Mouse (Mus musculus): ENCODE measurements around the gene Kif13a.

Kif13a gene

DNA sequence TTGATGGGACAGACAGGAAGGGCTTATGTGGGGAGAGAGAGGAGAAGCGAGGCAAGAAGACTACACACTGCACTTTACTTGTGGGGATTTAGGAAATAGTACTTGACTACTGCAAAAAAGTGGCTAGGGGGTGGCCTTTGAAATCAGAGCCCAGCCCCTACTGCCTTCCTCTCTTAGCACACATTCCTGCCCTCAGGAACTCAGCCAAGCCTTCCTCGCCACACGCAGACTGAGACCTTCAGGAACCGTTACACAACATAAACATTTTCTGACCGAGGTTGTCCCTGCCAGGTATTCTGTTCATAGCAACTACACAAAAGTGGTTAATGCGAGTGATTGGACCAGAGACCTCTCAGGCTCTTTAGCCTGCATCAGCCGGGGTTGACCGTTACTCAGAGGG, 8.1 kb downstream of the Kif13a start:
- no peak for DNase-seq (ENCODE audit: low read depth)

DNA sequence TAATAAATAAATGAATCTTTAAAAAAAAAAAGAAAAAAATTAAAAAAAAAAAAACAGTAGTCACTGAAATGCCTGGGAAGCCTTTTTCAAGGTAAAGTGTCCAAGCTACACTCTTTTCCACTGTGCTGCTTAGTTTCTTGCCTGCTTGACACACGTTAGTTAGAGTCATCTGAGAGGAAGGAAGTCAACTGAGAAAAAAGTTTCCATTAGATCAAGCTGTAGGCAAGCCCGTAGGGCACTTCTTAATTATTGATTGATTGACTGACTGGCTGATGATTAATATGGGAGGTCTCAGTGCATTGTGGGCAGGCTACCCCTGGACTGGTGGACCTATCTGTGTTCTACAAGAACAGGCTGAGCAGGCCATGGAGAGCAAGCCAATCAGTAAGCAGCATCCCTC, 9.9 kb downstream of the Kif13a start:
- DNase-seq (ENCODE audit: low read depth) = peak; percentile 57

DNA sequence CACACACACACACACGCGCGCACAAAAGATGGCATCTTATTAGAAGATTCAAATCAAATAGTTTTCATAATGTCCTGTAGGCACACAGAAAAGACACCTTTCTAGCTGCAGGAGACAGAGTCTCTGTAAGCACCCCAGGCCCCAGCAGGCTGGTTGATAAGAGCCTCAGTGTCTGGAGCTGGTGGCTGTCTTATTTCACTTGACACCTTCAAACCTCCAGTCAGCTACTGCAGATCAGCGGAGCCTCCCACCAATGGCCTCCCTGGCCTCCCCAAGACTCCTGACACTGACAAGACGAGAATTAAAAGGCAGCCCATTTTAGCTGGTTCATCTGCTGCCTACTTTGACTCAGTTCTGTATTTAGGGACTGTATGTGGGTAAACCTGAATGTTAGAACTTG, 11.2 kb downstream of the Kif13a start:
- no peak for DNase-seq (ENCODE audit: low read depth)

DNA sequence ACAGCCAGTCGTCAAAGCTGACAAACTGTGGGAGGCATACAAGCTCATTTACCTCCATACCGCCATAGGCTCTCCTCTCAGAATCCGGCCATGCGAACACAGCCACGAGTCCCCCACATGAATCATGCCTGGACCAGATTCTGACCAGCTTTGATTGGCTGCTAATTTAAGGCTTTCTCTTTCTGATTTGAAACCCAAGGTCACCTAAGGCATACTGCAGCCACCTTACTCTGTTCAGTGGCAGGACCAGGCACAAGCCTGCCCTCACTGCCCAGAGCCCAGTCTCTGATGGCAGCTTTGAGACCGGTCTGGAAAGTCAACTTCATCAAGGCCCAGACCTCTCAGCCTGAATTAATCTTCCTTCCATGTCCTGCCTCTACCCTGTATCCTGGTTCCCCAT, 17.7 kb downstream of the Kif13a start:
- DNase-seq (ENCODE audit: low read depth) = no peak

DNA sequence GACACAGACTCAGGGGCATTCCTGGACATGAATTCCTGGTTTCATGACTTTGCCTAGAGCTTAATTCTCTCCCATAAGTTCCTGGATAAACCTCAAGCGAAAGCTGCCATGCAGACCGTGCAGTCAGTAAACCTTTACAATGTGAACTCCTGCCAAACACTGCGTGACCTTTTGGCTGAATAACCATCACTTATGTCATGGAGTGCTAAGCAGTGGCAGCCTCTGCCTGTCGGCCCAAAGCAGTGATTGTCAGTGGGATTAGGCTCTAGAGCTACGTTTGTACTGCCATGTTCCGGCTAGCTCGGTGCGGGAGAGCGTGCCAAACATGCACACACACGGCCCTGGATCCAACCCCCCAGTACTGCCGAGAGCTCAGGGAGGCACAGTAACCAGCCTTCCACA, 18.6 kb downstream of the Kif13a start:
- no peak for DNase-seq (ENCODE audit: low read depth)

DNA sequence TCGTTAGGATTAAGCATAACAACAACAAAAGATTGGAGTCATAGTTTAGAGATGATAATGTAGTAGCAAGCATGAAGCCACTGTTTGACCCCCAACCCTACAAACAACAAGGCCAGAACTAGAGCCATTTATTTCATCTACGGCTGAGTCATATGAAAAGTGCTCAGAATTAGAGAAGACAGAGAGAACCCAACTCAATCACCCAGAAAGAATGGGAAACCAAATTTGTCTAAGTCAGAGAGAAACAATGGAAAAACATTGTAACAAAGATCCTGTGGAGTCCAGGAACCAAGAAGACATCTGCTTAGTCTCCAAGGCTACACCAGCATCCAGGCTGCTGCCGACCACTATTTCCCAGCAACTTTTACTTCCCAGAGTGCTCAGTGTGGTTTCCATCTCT, 19.7 kb downstream of the Kif13a start:
- no peak for DNase-seq (ENCODE audit: low read depth)

DNA sequence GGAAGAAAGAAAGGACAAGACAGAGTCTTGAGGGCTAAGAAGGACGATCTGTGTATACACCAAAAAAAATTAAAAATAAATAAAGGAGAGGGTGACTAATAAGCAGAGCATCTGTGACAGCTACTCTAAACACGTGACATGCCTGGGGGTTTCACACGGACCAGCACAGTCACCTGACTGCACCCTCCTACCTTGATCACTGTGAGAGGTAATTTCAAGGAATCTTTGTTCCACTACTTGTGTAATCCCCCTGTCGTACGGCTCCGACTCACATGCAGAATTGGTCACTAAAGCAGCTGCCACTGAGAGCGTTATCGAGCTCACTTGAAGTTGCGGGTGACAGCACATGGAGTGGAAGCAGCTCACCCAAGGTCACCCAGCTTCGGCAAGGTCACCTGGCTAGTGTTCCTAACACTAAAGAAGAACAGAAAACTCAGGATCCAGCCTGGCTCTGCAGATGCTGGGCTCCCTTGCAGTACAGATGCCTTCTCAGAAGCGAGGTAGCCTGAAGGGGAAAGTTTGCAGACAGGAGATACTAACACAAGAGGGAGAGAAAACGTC, 20.6 kb downstream of the Kif13a start:
- no peak for DNase-seq (ENCODE audit: low read depth)

DNA sequence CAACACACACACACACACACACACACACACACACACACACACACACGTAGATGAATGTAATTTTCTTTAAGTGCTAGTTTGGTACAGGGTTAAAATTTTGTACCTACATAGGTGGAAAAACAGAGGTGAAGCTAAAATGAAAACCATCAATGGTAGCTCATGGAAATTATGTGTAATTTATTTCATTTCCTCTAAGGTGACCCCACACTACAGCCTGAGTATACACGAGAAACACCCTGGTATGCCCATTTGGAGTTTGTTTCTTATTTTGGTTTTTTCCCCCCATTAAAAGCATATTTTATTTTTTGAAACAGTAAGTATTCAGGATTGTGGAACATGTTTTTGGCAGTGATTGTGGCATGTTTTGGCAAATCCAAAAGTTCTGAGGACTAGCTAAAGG, 21.3 kb downstream of the Kif13a start:
- DNase-seq (ENCODE audit: low read depth) = no peak

DNA sequence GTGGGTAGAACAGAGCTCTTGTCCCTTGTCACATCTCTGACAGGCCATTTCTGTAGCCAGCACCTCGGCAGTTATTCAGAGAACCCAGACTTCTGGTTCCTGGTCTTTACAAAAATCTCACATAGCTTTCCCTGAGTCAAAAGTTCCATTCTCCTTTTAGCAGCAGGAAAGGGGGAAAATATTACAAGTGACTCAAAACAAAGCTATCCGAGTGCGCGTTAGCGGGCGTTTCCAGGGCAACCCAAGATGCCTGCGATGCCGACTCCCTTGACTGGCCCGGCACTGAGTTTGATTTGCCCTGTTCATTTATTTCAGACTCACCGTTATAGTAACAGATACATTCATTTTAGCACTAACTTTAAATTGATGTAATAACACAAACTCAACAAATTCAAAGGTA, 21.8 kb downstream of the Kif13a start:
- no peak for DNase-seq (ENCODE audit: low read depth)

DNA sequence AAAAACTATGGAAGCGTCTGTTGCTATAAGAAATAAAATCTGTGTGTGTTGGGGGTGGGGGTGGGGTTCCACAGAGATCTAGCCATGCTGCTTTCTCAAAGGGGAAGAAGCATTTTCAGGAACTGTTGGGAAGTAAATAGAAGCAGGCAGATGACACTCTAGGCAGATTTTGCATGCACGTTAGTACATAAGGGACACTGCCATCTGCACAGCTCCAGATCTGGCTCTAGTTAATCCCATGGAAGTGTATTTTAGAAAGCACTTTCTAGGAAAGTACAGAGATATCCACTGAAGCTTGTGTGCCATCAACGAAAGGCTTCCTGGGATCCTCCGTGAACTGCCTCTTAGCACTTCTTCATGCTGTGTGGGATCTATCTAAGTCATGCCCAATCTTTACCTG, 22.6 kb downstream of the Kif13a start:
- DNase-seq (ENCODE audit: low read depth) = no peak

DNA sequence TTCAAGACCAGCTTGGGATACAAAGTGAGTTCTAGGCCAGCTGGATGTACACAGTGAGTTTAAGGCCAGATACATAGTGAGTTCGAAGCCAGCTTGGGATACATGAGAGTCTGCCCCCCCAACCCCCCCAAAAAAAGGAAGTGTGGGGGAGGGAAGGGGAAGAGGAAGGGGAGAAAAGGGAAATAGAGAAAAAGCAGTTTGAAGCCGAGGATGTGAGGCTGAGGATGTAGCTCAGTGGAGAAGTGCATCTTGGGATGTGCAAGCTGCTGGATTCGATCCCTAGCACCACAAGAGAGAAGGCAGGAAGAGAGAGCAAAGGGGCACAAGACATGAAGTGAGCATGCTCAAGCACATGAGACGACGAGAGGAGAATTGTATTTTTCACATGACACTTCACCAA, 23.7 kb downstream of the Kif13a start:
- no peak for DNase-seq (ENCODE audit: low read depth)

DNA sequence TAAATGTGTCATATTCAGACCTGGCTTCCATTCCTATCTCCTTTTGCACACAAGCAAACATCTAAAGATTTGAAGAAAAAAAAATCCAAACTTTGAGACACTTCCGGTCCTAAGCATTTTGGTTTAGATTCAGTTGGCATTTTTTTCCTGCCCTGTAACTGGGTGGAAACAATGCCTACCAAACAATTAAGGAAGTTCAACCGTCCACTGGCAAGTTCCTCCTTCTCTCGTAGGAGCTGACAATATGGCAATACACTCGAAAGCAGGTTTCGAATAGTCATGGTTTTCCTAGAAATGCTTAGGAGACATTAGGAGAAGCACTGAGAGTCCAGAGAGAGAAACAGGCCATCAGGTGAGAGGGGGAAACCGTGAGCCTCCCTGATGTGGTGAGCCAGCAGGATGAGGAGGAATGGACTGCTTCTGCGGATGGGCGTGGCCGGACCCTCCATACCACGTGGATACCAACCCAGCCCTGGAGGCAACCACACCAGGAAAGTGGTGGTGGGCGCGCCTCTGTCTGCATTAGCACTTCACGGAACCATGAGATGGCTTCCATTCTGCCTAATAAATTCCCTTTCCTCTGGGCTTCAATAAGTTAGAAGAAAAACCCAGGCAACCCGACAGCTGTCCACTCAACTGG, 24.6 kb downstream of the Kif13a start:
- DNase-seq (ENCODE audit: low read depth) = peak; percentile 38

DNA sequence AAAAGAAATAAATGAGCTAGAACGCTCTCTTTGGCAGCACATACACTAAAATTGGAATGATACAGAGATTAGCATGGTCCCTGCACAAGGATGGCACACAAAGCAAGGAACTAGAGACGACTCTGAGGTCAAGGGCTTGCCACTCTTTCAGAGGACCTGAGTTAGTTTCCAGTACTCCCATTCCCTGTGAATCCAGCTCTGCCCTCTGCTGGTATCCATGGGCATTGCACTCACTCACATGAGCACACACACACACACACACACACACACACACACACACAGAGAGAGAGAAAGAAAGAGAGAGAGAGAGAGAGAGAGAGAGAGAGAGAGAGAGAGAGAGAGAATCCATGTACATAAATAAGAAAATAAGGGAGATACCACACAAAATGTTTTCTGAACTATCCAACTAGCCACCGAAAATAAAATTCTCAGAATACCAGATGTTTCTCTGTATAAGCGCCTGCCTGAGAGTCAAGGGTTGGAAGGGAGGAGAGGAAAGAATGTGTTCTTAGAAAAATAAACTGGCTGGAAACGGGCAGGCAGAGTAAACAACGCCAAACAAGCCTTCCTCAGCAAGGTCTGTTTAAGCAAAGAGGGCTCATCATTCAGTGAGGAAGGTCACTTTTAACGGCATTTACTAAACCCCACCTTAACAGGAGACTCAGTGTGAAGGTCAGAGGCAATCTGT, 27.0 kb downstream of the Kif13a start:
- no peak for DNase-seq (ENCODE audit: low read depth)

DNA sequence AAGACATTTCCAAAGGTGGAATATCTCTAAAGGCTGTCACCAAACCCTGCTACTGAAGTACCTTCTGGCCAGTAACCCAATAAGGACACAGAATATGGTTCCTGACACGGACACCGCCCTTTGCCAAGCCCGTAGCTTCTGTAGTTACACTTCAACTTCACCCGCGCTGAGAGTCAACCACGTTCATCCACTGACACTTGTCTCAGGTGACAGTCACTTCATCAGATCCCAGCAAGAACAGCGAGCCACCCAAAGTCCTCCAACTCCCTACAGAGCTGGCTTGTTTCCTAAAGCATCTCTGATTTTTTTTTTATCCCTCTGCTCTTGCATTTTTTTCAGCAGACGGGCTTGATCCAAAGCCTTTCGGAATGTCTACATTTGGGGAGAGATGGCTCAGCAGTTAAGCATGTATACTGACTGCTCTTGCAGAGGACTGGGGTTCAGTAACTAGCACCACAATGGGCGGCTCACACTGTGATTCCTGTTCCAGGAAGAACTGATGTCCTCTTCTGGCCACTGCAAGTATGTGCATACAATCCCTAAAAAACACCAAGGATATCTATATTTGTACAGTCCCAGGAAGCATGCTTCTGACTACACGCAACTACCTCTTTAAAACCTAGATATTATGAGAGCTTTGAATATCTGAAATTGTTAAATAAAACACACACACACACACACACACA, 28.7 kb downstream of the Kif13a start:
- DNase-seq (ENCODE audit: low read depth) = no peak

DNA sequence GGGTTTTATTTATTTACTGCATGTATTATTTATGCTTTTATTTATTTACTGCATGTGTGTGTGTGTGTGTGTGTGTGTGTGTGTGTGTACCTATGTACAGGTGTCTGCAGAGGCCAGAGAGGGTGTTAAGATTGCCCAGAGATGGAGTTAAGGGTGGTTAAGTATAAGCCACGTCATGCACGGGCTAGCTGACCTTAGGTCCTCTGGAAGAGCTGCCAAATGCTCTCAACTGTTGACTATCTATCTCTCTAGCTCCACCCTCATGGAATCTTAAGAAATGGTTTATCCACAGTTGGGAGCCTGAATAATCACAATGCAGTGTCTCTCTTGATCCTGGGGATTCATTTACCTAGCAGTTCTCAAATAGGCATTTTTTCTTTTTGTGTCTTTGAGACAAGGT, 30.8 kb downstream of the Kif13a start:
- DNase-seq (ENCODE audit: low read depth) = no peak

DNA sequence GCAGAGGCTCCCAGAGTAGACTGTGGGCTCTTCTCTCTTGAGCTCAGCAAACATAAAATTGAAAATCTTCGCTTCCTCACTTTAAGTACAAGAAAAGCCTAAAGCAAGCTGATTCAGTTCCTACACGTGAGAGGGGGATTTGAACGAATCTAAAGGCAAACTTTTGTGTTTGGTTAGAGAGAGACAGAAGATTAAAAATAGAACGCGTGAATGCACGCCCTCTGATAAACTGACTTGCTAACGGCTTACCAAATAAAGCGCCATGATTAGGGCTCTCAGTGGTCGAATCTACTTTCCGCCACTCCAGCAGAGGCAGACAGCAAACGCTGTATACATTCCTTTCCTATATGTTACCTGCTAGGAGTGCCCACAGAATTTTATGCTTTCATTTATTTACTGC, 31.3 kb downstream of the Kif13a start:
- no peak for DNase-seq (ENCODE audit: low read depth)

DNA sequence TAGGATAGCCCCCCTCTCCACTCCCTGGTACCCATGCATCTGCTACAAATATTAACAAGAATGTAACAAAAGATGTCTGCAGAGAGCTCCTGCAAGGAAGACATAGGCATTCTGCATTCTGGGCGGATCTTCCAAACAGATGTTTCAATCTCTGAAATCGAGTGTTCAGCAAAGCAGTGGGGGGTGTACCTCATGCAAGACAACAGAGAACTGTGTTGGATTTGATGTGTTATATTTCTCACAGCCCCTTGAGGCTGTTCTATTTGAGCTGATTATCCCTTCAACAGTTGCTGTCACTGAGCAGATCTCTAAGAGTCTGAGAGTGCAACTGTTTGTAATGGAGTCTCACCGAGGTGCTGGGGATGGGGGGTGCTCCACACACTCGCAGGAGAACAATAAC, 37.3 kb downstream of the Kif13a start:
- no peak for DNase-seq (ENCODE audit: low read depth)

DNA sequence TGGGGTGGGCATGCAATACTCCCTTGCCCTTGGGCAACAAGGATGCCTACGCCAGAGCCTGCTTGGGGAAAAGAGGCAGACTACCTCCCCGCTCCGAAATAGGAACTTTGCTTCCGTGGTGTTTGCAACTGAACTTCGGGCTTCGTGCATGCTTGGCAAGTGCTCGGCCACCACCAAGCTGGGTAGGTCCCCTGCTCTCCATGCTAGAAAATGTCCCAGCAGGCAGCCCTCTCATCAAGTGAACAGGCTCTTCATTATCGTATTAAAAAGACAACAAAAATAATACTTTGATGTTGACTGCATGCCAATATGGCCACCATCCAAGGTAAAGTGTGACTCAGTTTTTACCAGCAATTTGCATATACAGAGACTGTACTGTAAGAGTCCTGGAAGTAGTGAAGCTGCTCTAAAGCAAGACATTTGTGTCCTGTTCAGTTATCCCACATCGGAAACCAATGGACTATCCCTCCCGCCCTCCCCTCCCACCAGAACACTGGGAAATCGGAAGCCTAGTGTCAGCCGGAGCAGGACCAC, 41.5 kb downstream of the Kif13a start:
- DNase-seq (ENCODE audit: low read depth) = no peak

DNA sequence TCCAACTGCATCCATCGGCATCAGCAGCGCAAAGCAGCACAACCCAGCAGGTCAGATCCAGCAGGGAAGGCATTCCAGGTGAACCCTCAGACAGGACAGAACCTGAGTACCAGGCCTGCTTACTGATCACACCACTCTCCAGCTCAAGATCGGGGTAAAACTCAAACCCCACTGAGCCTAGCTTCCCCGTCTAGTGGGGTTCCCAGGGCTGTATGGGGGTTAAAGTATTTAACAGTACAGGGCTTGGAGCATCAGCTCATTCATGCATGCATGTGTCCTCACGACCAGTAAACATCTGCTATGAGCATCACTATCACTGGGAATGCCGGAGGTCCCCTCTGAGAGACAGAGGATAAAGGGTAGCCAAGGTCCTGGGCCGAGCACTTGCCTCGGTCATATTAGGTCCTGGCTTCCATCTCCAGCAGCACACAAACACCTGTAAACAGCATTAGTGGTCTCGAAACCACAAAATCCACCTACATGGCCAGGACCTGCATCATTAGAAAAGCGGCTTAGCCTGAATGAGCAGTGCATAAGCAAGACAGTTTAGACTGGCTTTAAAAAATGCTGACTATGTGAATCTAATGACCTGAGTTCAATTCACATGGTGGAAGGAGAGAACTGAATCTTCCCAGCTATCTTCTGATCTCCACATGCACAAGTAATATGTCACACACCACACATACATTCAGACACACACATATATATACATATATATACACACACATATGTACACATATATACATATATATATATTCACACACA, 43.0 kb downstream of the Kif13a start:
- no peak for DNase-seq (ENCODE audit: low read depth)

DNA sequence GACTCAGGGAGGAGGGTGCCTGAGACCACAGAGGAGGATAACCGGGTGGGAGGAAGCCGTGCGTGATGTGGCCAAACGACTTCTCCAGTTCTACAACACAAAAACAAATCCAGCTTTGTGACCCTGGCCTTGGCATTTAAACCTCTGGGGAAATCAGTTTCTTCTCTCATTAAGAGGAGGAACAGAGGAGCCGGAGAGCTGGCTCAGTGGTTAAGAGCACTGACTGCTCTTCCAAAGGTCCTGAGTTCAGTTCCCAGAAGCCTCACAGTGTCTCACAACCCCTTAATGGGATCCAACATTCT, 44.0 kb downstream of the Kif13a start:
- DNase-seq (ENCODE audit: low read depth) = no peak

DNA sequence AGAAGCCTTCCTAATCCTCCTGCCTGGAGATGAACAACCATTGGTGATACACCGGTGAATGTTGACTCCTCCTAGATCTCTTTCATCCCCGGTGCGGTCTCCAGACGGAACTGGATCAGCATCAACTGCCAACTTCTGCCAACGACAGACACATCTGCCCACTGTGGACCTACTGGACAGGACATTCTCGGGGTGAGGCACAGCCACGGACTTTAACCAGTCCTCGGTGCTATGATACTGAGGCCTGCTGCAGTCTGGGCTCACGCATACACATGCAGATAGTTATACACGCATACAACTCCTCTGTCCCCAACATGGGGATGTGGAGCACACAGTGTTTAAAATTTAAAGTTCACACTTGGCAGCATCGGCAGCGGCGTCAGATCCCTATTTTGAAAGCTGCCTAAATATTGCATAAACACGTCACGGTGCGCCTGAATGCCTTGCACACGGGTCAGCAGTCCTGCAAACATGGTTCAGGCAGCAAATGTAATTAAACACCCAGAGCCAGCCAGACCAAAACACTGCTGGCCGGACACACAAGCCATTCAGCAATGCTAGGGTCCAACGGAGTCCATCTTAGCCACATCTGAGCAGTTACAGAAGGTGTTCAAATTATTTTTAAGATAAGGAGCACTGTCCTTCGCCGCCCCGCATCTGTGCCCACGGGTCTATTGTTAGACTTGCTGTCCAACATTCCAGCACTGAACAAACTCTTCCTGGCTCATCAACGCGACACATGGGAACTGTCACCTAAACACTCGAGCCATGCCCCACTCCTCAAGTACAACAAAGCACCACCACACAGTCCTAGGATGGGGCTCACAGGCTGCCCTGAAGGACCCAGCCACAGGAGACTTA, 44.5 kb downstream of the Kif13a start:
- no peak for DNase-seq (ENCODE audit: low read depth)

DNA sequence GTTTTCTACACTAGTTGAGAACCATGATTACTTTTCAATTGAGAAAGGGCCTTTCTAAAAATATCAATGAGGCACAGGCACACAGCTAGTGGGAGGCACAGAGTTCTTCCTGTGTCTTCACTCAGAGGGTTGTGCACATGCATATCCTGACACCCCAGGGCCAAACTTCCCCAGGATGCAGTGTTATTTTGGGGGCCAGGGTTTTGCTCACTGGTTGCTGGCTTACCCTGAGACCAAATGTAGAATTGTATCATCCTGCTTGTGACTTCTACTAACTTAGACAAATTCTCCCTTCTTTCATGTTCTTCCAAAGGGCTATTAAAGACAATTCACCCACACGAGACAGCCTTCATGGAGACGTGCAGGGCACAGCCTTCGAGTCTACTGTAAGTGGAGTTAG, 45.7 kb downstream of the Kif13a start:
- DNase-seq (ENCODE audit: low read depth) = no peak

Measured in 416B (cell line).